Mouse (Mus musculus) testis, adult 2 months (tissue): ENCODE data around the gene Nbea. TPM values are rescaled to one million over a fixed set of nuclear protein-coding genes. Genes with fewer than 3 reads are reported as not detected.

ENCODE experiments used
- H3K27ac ChIP-seq: fragments of 200-500 bp; 2 replicates; pipeline ENCODE4 v1.5.1; 2012; ENCODE audit warnings: low read depth, low read length; ENCODE audit not compliant: control insufficient read depth, insufficient read depth
- H3K27me3 ChIP-seq: fragments of 200-500 bp; 2 replicates; pipeline ENCODE4 v1.6.1; 2012; ENCODE audit warnings: mild to moderate bottlenecking, low read length, moderate library complexity; ENCODE audit not compliant: control insufficient read depth, insufficient read depth
- H3K36me3 ChIP-seq: fragments of 200-500 bp; 2 replicates; pipeline ENCODE4 v1.6.1; 2012; ENCODE audit warnings: mild to moderate bottlenecking, low read length; ENCODE audit not compliant: control insufficient read depth, insufficient read depth
- H3K4me1 ChIP-seq: fragments of 200-500 bp; 2 replicates; pipeline ENCODE4 v1.6.1; 2012; ENCODE audit warnings: low read length; ENCODE audit not compliant: control insufficient read depth, insufficient read depth
- H3K4me3 ChIP-seq: fragments of 200-500 bp; 2 replicates; pipeline ENCODE4 v1.5.1; 2012; ENCODE audit warnings: low read depth, mild to moderate bottlenecking, low read length, moderate library complexity, mixed read lengths; ENCODE audit not compliant: control insufficient read depth
- CTCF ChIP-seq: fragments of 200-500 bp; IDR thresholded peaks from 2 replicates; pipeline ENCODE4 v1.5.1; 2012; ENCODE audit warnings: low read depth, mild to moderate bottlenecking, inconsistent platforms, low read length, moderate library complexity; ENCODE audit not compliant: control insufficient read depth, insufficient read depth, insufficient replicate concordance
- POLR2A ChIP-seq: fragments of 200-500 bp; IDR thresholded peaks from 2 replicates; pipeline ENCODE4 v1.6.1; 2012; ENCODE audit warnings: low read depth, mild to moderate bottlenecking, inconsistent platforms, low read length, moderate library complexity; ENCODE audit not compliant: control insufficient read depth
- polyA plus RNA-seq: library from polyadenylated mRNA; depleted of rRNA; stranded (reverse); fragments of >200 nt; gene quantifications from 2 replicates; pipeline ENCODE4 v1.2.3, GENCODE M21; 2012

The Nbea gene
- polyA plus RNA-seq, 1 experiment: 7.9 TPM

DNA sequence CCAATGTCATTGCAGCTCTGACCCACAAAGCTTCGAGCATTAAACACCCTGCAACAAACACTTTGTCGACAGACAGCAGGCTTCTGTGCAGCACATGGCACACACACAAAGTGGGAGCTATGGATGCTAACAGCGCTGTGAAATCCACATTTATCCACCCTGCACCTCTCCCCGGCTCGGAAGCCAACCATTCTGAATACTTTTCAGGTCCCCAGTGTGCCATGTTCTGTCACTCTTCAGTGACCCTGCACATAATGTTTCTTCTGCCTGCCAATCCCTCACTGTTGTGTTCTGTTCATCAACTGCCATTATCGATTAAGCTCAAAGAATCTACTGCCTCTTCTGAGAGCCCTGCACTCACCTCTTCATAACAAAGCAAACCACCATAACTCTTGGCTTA is 449.8 kb downstream of the Nbea start:
- no peaks in the 10 kb centered on the region for H3K36me3 ChIP-seq
- H3K4me3 ChIP-seq: no peak overlapping the region
- no peak overlapping the region for H3K27ac ChIP-seq
- no peaks in the 10 kb centered on the region for H3K4me1 ChIP-seq
- TF ChIP-seq POLR2A: no peak
- TF ChIP-seq CTCF: no peak
- H3K27me3 ChIP-seq: no peaks in the 10 kb centered on the region

DNA sequence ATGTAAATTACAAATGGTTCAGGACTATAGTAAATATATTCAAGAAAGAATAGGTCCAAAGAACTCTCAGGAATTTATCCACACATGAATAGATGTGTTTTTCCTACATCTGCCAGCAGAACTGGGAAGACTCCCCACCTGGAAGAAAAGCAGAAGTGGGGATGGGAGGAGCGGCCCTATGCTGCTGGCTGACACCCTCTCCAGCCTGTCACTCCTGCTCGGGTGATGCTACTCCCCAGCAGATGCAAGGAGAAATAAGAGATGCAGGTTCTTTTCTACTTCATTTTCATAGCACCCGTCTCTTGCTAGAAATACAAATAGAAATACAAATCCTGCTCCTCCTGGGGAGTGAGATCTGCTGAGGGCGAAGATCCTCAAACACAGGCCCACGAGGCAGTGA is 453.0 kb downstream of the Nbea start:
- no peaks in the 10 kb centered on the region for H3K4me1 ChIP-seq

DNA sequence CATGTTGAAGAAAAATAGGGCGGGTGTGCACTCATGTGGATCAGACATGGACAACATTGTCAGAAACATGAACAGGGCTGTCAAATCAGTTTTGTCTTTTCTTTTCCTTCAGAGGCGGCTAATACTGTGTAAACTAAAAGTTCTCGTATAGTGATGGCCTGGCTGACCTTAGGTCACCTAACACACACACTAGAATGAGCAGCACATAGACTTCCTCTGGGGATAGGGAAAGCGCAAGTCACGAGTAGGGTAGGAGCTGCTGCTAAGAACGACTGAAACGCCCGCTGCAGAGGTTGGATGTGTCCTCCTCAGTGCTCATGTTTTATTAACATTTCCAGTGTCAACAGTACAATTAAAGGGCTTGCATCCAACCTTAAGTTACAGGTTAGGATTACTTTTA is 453.4 kb downstream of the Nbea start:
- H3K27me3 ChIP-seq: no peaks in the 10 kb centered on the region
- TF ChIP-seq POLR2A (no peak), CTCF (no peak)
- no peak overlapping the region for H3K27ac ChIP-seq
- no peak overlapping the region for H3K4me3 ChIP-seq
- no peaks in the 10 kb centered on the region for H3K4me1 ChIP-seq
- H3K36me3 ChIP-seq: no peaks in the 10 kb centered on the region

More for the DNA sequence above, 453.0 kb downstream of the Nbea start:
- Histone ChIP-seq H3K36me3 (no peaks in the 10 kb centered on the region), H3K27ac (no peak overlapping the region), H3K27me3 (no peaks in the 10 kb centered on the region), H3K4me3 (no peak overlapping the region)
- no peak for TF ChIP-seq CTCF
- no peak for TF ChIP-seq POLR2A

DNA sequence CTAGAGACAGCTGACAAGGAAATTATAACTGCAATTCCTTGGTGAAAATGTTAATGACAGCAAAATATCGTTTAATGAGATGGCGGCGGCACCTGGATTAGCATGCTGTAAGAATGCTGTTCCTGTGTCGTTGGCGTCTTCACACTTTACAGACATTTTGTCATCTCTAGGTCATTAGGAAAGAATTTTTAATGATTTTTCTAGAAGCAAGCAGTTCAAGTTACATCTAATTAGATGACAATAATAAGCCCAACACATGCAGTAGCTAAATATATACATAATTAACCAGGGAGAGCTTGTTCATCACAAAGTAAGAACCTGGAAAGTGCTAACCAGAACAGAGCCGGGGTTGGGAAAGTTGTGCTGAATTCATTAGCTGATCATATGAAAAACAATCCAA is 469.2 kb downstream of the Nbea start:
- H3K36me3 ChIP-seq: no peaks in the 10 kb centered on the region
- no peak overlapping the region for H3K27ac ChIP-seq
- no peak overlapping the region for H3K4me3 ChIP-seq
- no peaks in the 10 kb centered on the region for H3K27me3 ChIP-seq
- no peaks in the 10 kb centered on the region for H3K4me1 ChIP-seq
- TF ChIP-seq POLR2A: no peak
- no peak for TF ChIP-seq CTCF

DNA sequence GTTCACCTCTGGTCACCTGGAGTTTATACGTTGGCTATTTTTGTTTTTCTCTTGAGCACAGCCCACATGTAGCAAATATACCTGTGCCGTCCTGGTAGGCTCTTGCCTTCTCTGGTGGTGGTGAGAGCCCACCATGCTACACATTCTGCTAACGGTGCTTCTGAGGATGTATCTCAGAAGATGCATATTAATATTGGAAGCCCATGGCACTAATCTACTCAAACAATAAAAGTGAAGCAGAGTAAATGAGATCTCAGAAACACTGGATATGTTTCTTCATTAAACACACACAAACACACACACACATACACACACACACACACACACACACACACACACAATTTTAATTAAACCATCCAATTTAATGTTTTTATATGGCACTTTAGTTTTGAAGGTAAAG is 469.6 kb downstream of the Nbea start:
- TF ChIP-seq POLR2A (no peak), CTCF (no peak)
- Histone ChIP-seq H3K36me3 (no peaks in the 10 kb centered on the region), H3K27ac (no peak overlapping the region), H3K4me3 (no peak overlapping the region), H3K4me1 (no peaks in the 10 kb centered on the region), H3K27me3 (no peaks in the 10 kb centered on the region)

DNA sequence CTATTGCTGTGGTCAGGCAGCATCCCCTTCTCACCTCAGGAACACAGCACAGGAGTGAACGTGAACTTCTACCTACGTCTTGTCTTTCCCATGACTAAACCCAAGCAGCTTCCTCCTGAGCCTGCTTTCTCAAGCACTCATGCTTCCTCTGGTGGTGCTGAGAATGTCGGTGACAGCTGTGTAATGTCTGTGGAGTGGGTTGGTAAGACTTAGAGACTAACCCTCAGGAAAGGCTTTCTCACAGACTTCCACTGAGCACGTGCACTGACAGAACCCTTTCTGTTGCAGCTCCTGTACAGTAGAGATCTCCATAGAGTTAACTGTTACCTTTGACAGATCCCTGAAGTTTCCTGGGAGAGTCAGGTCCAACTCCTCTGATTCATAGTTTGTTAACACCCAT is 473.2 kb downstream of the Nbea start:
- H3K27ac ChIP-seq: no peak overlapping the region
- no peaks in the 10 kb centered on the region for H3K27me3 ChIP-seq
- no peak for TF ChIP-seq POLR2A
- no peak for TF ChIP-seq CTCF

DNA sequence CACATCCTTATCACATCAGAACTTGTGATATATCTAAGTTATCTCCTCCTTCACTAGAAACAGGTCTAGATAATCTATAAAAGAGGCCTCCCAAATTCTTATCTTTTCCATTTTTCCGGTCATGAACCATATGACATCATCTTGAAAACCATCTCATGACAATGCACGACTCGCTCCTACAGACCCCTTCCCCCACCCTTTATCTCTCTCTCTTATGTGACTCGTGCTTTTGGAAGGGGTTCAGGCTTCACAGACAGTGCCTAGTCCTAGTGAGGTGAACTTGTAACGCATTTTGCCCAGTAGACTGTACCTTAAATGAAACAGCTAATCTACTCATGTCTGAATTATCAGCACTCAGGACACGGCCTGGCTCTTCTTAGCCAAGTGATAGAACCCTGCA is 481.9 kb downstream of the Nbea start:
- Histone ChIP-seq H3K4me3 (no peak overlapping the region), H3K36me3 (no peaks in the 10 kb centered on the region), H3K4me1 (no peaks in the 10 kb centered on the region), H3K27ac (no peak overlapping the region), H3K27me3 (no peaks in the 10 kb centered on the region)
- TF ChIP-seq POLR2A (no peak), CTCF (no peak)

More for the DNA sequence above, 473.2 kb downstream of the Nbea start:
- Histone ChIP-seq H3K36me3 (no peaks in the 10 kb centered on the region), H3K4me1 (no peaks in the 10 kb centered on the region), H3K4me3 (no peak overlapping the region)

DNA sequence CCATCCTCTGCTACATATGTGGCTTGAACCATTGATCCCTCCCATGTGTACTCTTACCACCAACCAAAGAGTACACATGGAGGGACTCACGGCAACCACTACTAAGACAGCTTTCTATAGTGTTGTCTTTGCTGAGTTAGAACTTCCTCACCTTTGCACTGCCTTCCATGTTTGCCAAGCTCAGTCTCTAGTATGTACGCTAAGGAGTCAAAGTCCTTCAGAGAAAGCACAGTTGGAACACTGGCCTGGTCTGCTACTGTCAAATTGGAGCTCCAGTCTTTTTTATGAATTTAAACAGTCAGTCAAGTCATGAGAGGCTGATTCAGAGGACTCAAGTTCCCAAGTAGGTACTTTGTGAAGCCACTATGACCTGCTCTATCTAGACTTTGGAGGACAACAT is 486.3 kb downstream of the Nbea start:
- Histone ChIP-seq H3K27ac (no peak overlapping the region), H3K27me3 (no peaks in the 10 kb centered on the region), H3K4me1 (no peaks in the 10 kb centered on the region), H3K4me3 (no peak overlapping the region), H3K36me3 (no peaks in the 10 kb centered on the region)
- TF ChIP-seq CTCF (no peak), POLR2A (no peak)
